Mouse (Mus musculus) right cerebral cortex, postnatal 36 days (tissue): ENCODE results near the gene Arhgap5.

Experiments
- DNase-seq, 2 experiments: peaks; one replicate each; pipeline ENCODE4 v3.0.0; 2022; ENCODE audit warnings: low spot score in 2 of 2, mixed read lengths in 1 of 2

Gene Arhgap5

GRCm38 (mm10) chr12:52503456-52504320, at the start of gene Arhgap5:
Gene Arhgap5, plus strand, starts transcription at chr12:52503972.
- peak; percentile 89 to 93 for DNase-seq

- DNase-seq: no peak
Measured at GRCm38 (mm10) chr12:52464593-52464992, 39.2 kb upstream of the Arhgap5 start.

- DNase-seq: no peak
Measured at GRCm38 (mm10) chr12:52471621-52472020, 32.2 kb upstream of the Arhgap5 start.

GRCm38 (mm10) chr12:52473988-52474968, 29.5 kb upstream of the Arhgap5 start:
- DNase-seq: no peak

- no peak for DNase-seq
Measured at GRCm38 (mm10) chr12:52476036-52476435, 27.7 kb upstream of the Arhgap5 start.

- DNase-seq: no peak
Measured at GRCm38 (mm10) chr12:52478611-52479010, 25.2 kb upstream of the Arhgap5 start.

GRCm38 (mm10) chr12:52479323-52479722, 24.4 kb upstream of the Arhgap5 start:
- DNase-seq: no peak

- no peak for DNase-seq
Measured at GRCm38 (mm10) chr12:52480851-52481250, 22.9 kb upstream of the Arhgap5 start.

GRCm38 (mm10) chr12:52481969-52482550, 21.7 kb upstream of the Arhgap5 start:
- DNase-seq: no peak

- no peak for DNase-seq
Measured at GRCm38 (mm10) chr12:52483219-52483618, 20.6 kb upstream of the Arhgap5 start.

- DNase-seq: no peak
Measured at GRCm38 (mm10) chr12:52488266-52488975, 15.4 kb upstream of the Arhgap5 start.

- DNase-seq: no peak
Measured at GRCm38 (mm10) chr12:52493281-52493681, 10.5 kb upstream of the Arhgap5 start.

- no peak for DNase-seq
Measured at GRCm38 (mm10) chr12:52497209-52497608, 6.6 kb upstream of the Arhgap5 start.

- no peak for DNase-seq
Measured at GRCm38 (mm10) chr12:52500915-52501833, 2.6 kb upstream of the Arhgap5 start.

- no peak for DNase-seq
Measured at GRCm38 (mm10) chr12:52502161-52502560, 1.6 kb upstream of the Arhgap5 start.

- no peak for DNase-seq
Measured at GRCm38 (mm10) chr12:52503131-52503455, 679 bp upstream of the Arhgap5 start.

GRCm38 (mm10) chr12:52504331-52505181, 784 bp downstream of the Arhgap5 start:
- peak in 1 of 2 experiments; percentile 20 for DNase-seq

GRCm38 (mm10) chr12:52524699-52525098, 20.9 kb downstream of the Arhgap5 start:
- no peak for DNase-seq

GRCm38 (mm10) chr12:52525486-52525885, 21.7 kb downstream of the Arhgap5 start:
- DNase-seq: no peak
